Mouse (Mus musculus) heart, postnatal 10 days (tissue): ENCODE measurements around the gene Ccdc33. TPM values are rescaled to one million over a fixed set of nuclear protein-coding genes. Genes with fewer than 3 reads are reported as not detected.

Experiments used
- DNase-seq, 2 experiments: peaks; one replicate each; pipeline ENCODE4 v3.0.0; 2021
- intact Hi-C: fragments of 180-260 bp; cut with DNase I; formaldehyde crosslinking; loops from one replicate; pipeline ENCODE4 v1.15.1; 2025
- total RNA-seq, 2 experiments: library from RNA; stranded (reverse); gene quantifications; 2 replicates each; pipeline ENCODE4 v1.2.3; 2021

The Ccdc33 gene
- not detected for total RNA-seq

GRCm38 (mm10) chr9:58118671-58119070 lies at the start of gene Ccdc33:
TSS of gene Ccdc33 (minus strand) at chr9:58118823.
- no peak for DNase-seq
- intact Hi-C loops = no loop called here

- intact Hi-C loops = no loop called here
- no peak for DNase-seq
Measured at GRCm38 (mm10) chr9:58165779-58166178, 47.2 kb upstream of the Ccdc33 start.

- intact Hi-C loops = no loop called here
- no peak for DNase-seq
Measured at GRCm38 (mm10) chr9:58163146-58163545, 44.5 kb upstream of the Ccdc33 start.

GRCm38 (mm10) chr9:58162173-58162572 lies 43.5 kb upstream of the Ccdc33 start:
- no peak for DNase-seq
- intact Hi-C loops = no loop called here

- DNase-seq = no peak
- intact Hi-C loops = no loop called here
Measured at GRCm38 (mm10) chr9:58160315-58160714, 41.7 kb upstream of the Ccdc33 start.

- intact Hi-C loops = no loop called here
- DNase-seq = peak; percentile 68 to 75
Measured at GRCm38 (mm10) chr9:58159855-58160254, 41.2 kb upstream of the Ccdc33 start.

- intact Hi-C loops = no loop called here
- DNase-seq = peak; percentile 74 to 76
Measured at GRCm38 (mm10) chr9:58158541-58159311, 40.1 kb upstream of the Ccdc33 start.

- intact Hi-C loops = no loop called here
- DNase-seq = peak in 1 of 2 experiments; percentile 24
Measured at GRCm38 (mm10) chr9:58157838-58158237, 39.2 kb upstream of the Ccdc33 start.

GRCm38 (mm10) chr9:58156819-58157560 lies 38.4 kb upstream of the Ccdc33 start:
- intact Hi-C loops = no loop called here
- no peak for DNase-seq

GRCm38 (mm10) chr9:58155366-58155765 lies 36.7 kb upstream of the Ccdc33 start:
- DNase-seq = peak; percentile 75 to 77
- intact Hi-C loops = no loop called here

- intact Hi-C loops = no loop called here
- DNase-seq = peak in 1 of 2 experiments; percentile 34
Measured at GRCm38 (mm10) chr9:58153095-58153494, 34.5 kb upstream of the Ccdc33 start.

GRCm38 (mm10) chr9:58150733-58151361 lies 32.2 kb upstream of the Ccdc33 start:
- intact Hi-C loops = loop anchor here (2.0 kb wide), 1 partner anchor 112 kb away; no protein-coding TSS in a partner anchor
- no peak for DNase-seq

GRCm38 (mm10) chr9:58148806-58149205 lies 30.2 kb upstream of the Ccdc33 start:
- DNase-seq = no peak
- intact Hi-C loops = no loop called here

- no peak for DNase-seq
- intact Hi-C loops = no loop called here
Measured at GRCm38 (mm10) chr9:58145417-58145816, 26.8 kb upstream of the Ccdc33 start.

GRCm38 (mm10) chr9:58144664-58145063 lies 26.0 kb upstream of the Ccdc33 start:
- DNase-seq = no peak
- intact Hi-C loops = no loop called here

GRCm38 (mm10) chr9:58143419-58143818 lies 24.8 kb upstream of the Ccdc33 start:
- peak; percentile 42 to 58 for DNase-seq
- intact Hi-C loops = no loop called here

GRCm38 (mm10) chr9:58139947-58140346 lies 21.3 kb upstream of the Ccdc33 start:
- peak; percentile 27 to 44 for DNase-seq
- intact Hi-C loops = no loop called here

- DNase-seq = no peak
- intact Hi-C loops = no loop called here
Measured at GRCm38 (mm10) chr9:58135921-58136321, 17.3 kb upstream of the Ccdc33 start.

- DNase-seq = no peak
- intact Hi-C loops = no loop called here
Measured at GRCm38 (mm10) chr9:58134906-58135305, 16.3 kb upstream of the Ccdc33 start.

GRCm38 (mm10) chr9:58133893-58134884 lies 15.6 kb upstream of the Ccdc33 start:
- DNase-seq = no peak
- intact Hi-C loops = no loop called here
